Mouse (Mus musculus): ENCODE data around the gene Spsb2.

The Spsb2 gene

DNA sequence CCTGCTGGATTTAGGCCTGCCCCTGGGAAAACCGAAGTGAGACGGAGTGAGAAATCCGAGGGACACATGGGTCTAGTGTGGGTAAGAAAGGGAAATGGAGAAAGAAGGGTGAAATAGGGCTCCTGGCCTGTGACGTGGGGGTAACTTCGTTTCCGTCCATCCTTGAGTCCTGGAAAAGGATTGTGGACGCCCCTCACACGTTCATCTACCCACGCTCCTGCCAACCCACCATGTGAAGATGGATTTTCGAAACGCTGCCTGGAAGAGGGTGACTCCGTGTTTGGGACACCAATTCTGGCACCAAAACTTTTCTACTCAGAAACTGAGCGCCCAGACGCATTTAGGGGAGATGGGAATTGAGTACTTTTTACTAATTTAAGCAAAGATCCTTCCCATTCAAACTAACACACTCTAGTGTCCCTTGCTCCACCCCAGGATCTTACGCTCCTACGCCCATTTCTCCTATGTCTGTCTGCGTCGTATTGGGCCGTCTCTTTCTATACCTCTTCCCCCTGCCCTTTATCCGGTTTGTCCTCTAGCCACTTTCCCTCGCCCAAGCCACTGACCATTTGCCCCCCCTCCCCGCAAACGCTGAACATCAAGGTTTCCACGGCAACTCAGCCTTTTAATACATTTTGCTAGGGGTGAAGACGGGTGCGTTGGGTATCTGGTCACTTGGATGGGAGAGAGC lies 49.5 kb downstream of the Spsb2 start:
- DNase-seq (ENCODE audit: low read depth), result no peak

DNA sequence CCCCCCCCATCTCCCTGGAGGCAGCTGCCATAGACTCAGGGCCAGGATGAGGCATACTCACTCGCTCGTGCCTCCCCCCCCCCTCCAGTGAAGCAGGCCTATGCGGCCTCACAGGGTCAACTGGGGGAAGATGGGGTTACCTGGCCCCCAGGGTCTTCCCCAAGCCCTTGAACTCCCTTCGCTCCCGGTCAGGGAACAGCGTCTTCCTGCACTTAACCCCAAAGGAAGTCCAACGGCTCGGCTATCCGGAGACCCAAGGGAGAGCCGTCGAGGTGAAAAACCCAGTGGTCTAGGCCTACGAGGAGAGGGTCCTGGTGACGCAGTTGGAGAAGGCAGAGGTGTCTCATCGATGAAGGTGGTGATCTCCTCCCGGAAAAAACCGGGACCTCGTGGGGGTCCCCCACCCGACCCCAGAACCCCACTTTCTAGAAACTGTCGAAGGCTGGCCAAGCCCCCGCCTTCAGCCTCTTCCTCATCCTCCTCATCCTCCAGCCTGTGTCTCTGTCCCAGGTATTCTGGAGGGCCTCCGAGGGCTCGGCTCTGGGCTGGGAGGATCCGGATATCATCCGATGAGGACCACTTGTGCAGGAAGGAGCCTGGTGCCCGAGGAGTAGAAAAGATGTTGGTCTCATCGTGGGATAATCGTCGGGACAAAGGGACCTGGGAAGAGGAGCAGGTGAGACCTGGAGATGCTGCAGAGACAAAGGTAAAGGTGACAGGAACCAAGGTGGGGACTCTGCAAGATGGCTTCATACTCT lies 50.3 kb downstream of the Spsb2 start:
- no peak for DNase-seq (ENCODE audit: low read depth)

DNA sequence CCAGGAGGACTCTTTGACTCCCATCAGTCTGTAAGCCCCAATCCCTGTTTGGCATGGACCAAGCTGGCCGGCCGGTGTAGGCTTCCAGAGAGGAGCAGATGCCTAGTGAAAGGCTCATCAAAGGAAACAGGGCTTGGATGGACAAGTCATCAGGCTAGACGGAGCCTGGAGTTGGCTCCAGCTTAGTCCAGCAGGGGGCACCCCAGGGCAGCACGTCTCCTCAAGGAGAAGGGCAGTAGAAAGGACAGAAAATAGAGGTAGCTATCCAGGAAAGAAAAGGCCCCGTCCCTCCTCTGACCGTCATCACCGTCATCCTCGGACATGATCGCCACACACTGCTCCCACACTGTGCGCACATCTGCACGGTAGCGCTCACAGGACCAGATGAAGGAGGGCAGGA lies 51.3 kb downstream of the Spsb2 start:
- peak; percentile 79 for DNase-seq (ENCODE audit: low read depth)
